ENCODE assay signal across 8 mouse cellular contexts in genomic region chr19:5800350-5800631, GRCm38 (mm10). TPM values are rescaled to one million over a fixed set of nuclear protein-coding genes. Genes with fewer than 3 reads are reported as not detected.
DNase-seq lines count a peak whose midpoint lies in the region; ATAC-seq and TF ChIP-seq lines count a peak whose summit lies in the region.

No protein-coding gene starts in this region.

- DNase-seq in kidney, postnatal 0 days (ENCODE audit: low spot score) = peak; percentile 59
- no peak for DNase-seq in kidney, adult 9 months
- DNase-seq in hindbrain, embryonic 14.5 days (ENCODE audit: low spot score) = no peak
- DNase-seq in adrenal gland, adult 18-20 months (ENCODE audit: low spot score in 2 of 2) = no peak
- no peak for DNase-seq in adrenal gland, adult 8-10 months
- DNase-seq in thymus, adult 18-20 months = no peak

- peaks cover 31% of the 10 kb centered on the region for H3K36me3 ChIP-seq in kidney, postnatal 0 days (ENCODE audit: insufficient read depth, low read length)
- peaks cover 34% of the 10 kb centered on the region for H3K36me3 ChIP-seq in hindbrain, embryonic 14.5 days (replicated peaks; ENCODE audit: control insufficient read depth, insufficient read depth)
- H3K36me3 ChIP-seq in midbrain, embryonic 16.5 days (ENCODE audit: control insufficient read depth, insufficient read depth, low read length) = peaks cover 11% of the 10 kb centered on the region

- peak overlapping the region; percentile 100 for H3K27ac ChIP-seq in kidney, postnatal 0 days
- peak overlapping the region; percentile 98 for H3K27ac ChIP-seq in bone marrow macrophage, adult 2 months (ENCODE audit: insufficient read depth, low read depth, low read length)
- H3K27ac ChIP-seq in hindbrain, embryonic 14.5 days = peak overlapping the region; percentile 100
- H3K27ac ChIP-seq in midbrain, embryonic 16.5 days (ENCODE audit: low read length) = peak overlapping the region; percentile 83

- H3K9ac ChIP-seq in kidney, postnatal 0 days (ENCODE audit: low read depth, low read length) = peak overlapping the region; percentile 95
- peak overlapping the region; percentile 98 for H3K9ac ChIP-seq in hindbrain, embryonic 14.5 days
- peak overlapping the region; percentile 74 for H3K9ac ChIP-seq in midbrain, embryonic 16.5 days (ENCODE audit: low read depth, low read length)

- no peak for TF ChIP-seq POLR2A in bone marrow macrophage, adult 2 months (IDR thresholded peaks at IDR 0.05; ENCODE audit: borderline replicate concordance, low read depth, low read length)

- H3K27me3 ChIP-seq in kidney, postnatal 0 days (ENCODE audit: insufficient read depth, low read length) = no peaks in the 10 kb centered on the region
- H3K27me3 ChIP-seq in hindbrain, embryonic 14.5 days (ENCODE audit: control insufficient read depth, insufficient read depth, low read length) = no peaks in the 10 kb centered on the region
- H3K27me3 ChIP-seq in midbrain, embryonic 16.5 days (ENCODE audit: control insufficient read depth, insufficient read depth, low read depth, low read length) = no peaks in the 10 kb centered on the region

- no peak for ATAC-seq in kidney, postnatal 0 days (replicated peaks; ENCODE audit: low FRiP score, low read depth)
- ATAC-seq in hindbrain, embryonic 14.5 days (ENCODE audit: low FRiP score) = no peak
- ATAC-seq in midbrain, embryonic 16.5 days = no peak

- H3K4me2 ChIP-seq in kidney, postnatal 0 days (ENCODE audit: low read length) = peak overlapping the region; percentile 65
- H3K4me2 ChIP-seq in hindbrain, embryonic 14.5 days (replicated peaks) = peak overlapping the region; percentile 66
- H3K4me2 ChIP-seq in midbrain, embryonic 16.5 days (ENCODE audit: low read length) = peak overlapping the region; percentile 79

- TF ChIP-seq CTCF in kidney, postnatal 0 days (IDR thresholded peaks at IDR 0.05; ENCODE audit: low read depth) = no peak
- TF ChIP-seq CTCF in bone marrow macrophage, adult 2 months (IDR thresholded peaks at IDR 0.05; ENCODE audit: low read depth, low read length) = no peak

- WGBS in kidney, postnatal 0 days = 0% methylated on average over 2 of the region's 2 CpGs
- 0% methylated on average over 2 of the region's 2 CpGs for WGBS in hindbrain, embryonic 14.5 days
- 0% methylated on average over 2 of the region's 2 CpGs for WGBS in midbrain, embryonic 16.5 days

- H3K4me3 ChIP-seq in kidney, postnatal 0 days (replicated peaks; ENCODE audit: low read depth, low read length) = peak overlapping the region; percentile 84
- H3K4me3 ChIP-seq in bone marrow macrophage, adult 2 months (ENCODE audit: insufficient read depth, low read length) = peak overlapping the region; percentile 61
- peak overlapping the region; percentile 95 for H3K4me3 ChIP-seq in hindbrain, embryonic 14.5 days (replicated peaks; ENCODE audit: low read length)
- peak overlapping the region; percentile 61 for H3K4me3 ChIP-seq in midbrain, embryonic 16.5 days (ENCODE audit: low read depth, low read length)

- H3K9me3 ChIP-seq in kidney, postnatal 0 days (replicated peaks; ENCODE audit: low read length) = no peaks in the 10 kb centered on the region
- H3K9me3 ChIP-seq in hindbrain, embryonic 14.5 days (ENCODE audit: control insufficient read depth, low read length) = no peaks in the 10 kb centered on the region
- no peaks in the 10 kb centered on the region for H3K9me3 ChIP-seq in midbrain, embryonic 16.5 days (replicated peaks; ENCODE audit: control insufficient read depth, low read length, poor library complexity, severe bottlenecking)

- H3K4me1 ChIP-seq in kidney, postnatal 0 days (replicated peaks; ENCODE audit: insufficient read depth, low read length) = peaks cover 27% of the 10 kb centered on the region
- H3K4me1 ChIP-seq in bone marrow macrophage, adult 2 months (ENCODE audit: control insufficient read depth, insufficient read depth, low read length) = peaks cover 14% of the 10 kb centered on the region
- peaks cover 35% of the 10 kb centered on the region for H3K4me1 ChIP-seq in hindbrain, embryonic 14.5 days (replicated peaks; ENCODE audit: control insufficient read depth, insufficient read depth, low read length)
- H3K4me1 ChIP-seq in midbrain, embryonic 16.5 days (ENCODE audit: control insufficient read depth, insufficient read depth, low read length) = peaks cover 31% of the 10 kb centered on the region

RNA-seq across cellular contexts. Expression of gene Scyl1, which starts 29.1 kb away (rescaled TPM):
- polyA plus RNA-seq in kidney, postnatal 0 days (2015; fragmentation: Nextera tagmentation; extraction: Ambion mirVana) = 63.5 and 65.1 TPM in 2 replicates
- 46.7 and 48.3 TPM in 2 replicates for polyA plus RNA-seq in bone marrow macrophage, adult 2 months (2012; ENCODE audit: insufficient read depth, insufficient read length, missing spikeins)
- 73.5 and 76.7 TPM in 2 replicates for polyA plus RNA-seq in hindbrain, embryonic 14.5 days (2014; fragmentation: Nextera tagmentation; extraction: Ambion mirVana)
- polyA plus RNA-seq in midbrain, embryonic 16.5 days (2015; fragmentation: Nextera tagmentation; extraction: Ambion mirVana) = 86.3 and 86.6 TPM in 2 replicates
- 100 to 1,000 TPM in 1 of 2 experiments, 10 to 100 TPM in 1; 92.3 to 105 TPM for total RNA-seq in adrenal gland, adult 18-20 months (2021)
- total RNA-seq in adrenal gland, adult 8-10 months (2022) = 100 to 1,000 TPM; 112 to 147 (median 124) TPM

RNA-seq across cellular contexts. Expression of gene Ltbp3, which starts 59.6 kb away (rescaled TPM):
- 22.3 and 23.9 TPM in 2 replicates for polyA plus RNA-seq in kidney, postnatal 0 days (2015; fragmentation: Nextera tagmentation; extraction: Ambion mirVana)
- 11.4 and 15.7 TPM in 2 replicates for polyA plus RNA-seq in bone marrow macrophage, adult 2 months (2012; ENCODE audit: insufficient read depth, insufficient read length, missing spikeins)
- 13.8 and 15.8 TPM in 2 replicates for polyA plus RNA-seq in hindbrain, embryonic 14.5 days (2014; fragmentation: Nextera tagmentation; extraction: Ambion mirVana)
- polyA plus RNA-seq in midbrain, embryonic 16.5 days (2015; fragmentation: Nextera tagmentation; extraction: Ambion mirVana) = 9.3 and 9.6 TPM in 2 replicates
- 100 to 1,000 TPM; 241 to 252 TPM for total RNA-seq in adrenal gland, adult 18-20 months (2021)
- total RNA-seq in adrenal gland, adult 8-10 months (2022) = 100 to 1,000 TPM; 254 to 451 (median 353) TPM
